Mouse (Mus musculus) liver (tissue): ENCODE measurements around the gene Dennd2a.

Experiments used
- DNase-seq: peaks from one replicate; pipeline ENCODE4 v3.0.0-alpha.2; 2020; ENCODE audit warnings: mixed read lengths

The Dennd2a gene

GRCm38 (mm10) chr6:39557723-39558261, at the start of gene Dennd2a:
Gene Dennd2a, minus strand, starts transcription at chr6:39557867.
- DNase-seq = peak; percentile 72

- no peak for DNase-seq
Observed at GRCm38 (mm10) chr6:39607365-39607764, 49.7 kb upstream of the Dennd2a start.

- DNase-seq = no peak
Observed at GRCm38 (mm10) chr6:39606862-39607261, 49.2 kb upstream of the Dennd2a start.

GRCm38 (mm10) chr6:39606056-39606455, 48.4 kb upstream of the Dennd2a start:
- DNase-seq = no peak

GRCm38 (mm10) chr6:39604565-39604964, 46.9 kb upstream of the Dennd2a start:
- no peak for DNase-seq

- DNase-seq = no peak
Observed at GRCm38 (mm10) chr6:39601828-39602227, 44.2 kb upstream of the Dennd2a start.

- no peak for DNase-seq
Observed at GRCm38 (mm10) chr6:39600851-39601250, 43.2 kb upstream of the Dennd2a start.

- peak; percentile 93 for DNase-seq
Observed at GRCm38 (mm10) chr6:39592401-39593214, 34.9 kb upstream of the Dennd2a start, which contains the start of gene Ndufb2. Gene Ndufb2, plus strand, starts transcription at chr6:39592574.

GRCm38 (mm10) chr6:39591481-39591880, 33.8 kb upstream of the Dennd2a start:
- no peak for DNase-seq

- DNase-seq = no peak
Observed at GRCm38 (mm10) chr6:39585517-39585916, 27.9 kb upstream of the Dennd2a start, which contains the start of gene Gm42420. Gene Gm42420, plus strand, starts transcription at chr6:39585753.

GRCm38 (mm10) chr6:39581087-39581784, 23.6 kb upstream of the Dennd2a start:
- DNase-seq = peak; percentile 73

GRCm38 (mm10) chr6:39580558-39580957, 22.9 kb upstream of the Dennd2a start:
- DNase-seq = no peak

GRCm38 (mm10) chr6:39579552-39579951, 21.9 kb upstream of the Dennd2a start:
- no peak for DNase-seq

- no peak for DNase-seq
Observed at GRCm38 (mm10) chr6:39574951-39575350, 17.3 kb upstream of the Dennd2a start.

GRCm38 (mm10) chr6:39574555-39574869, 16.8 kb upstream of the Dennd2a start:
- no peak for DNase-seq

- DNase-seq = peak; percentile 87
Observed at GRCm38 (mm10) chr6:39573791-39574554, 16.3 kb upstream of the Dennd2a start, which contains the start of gene Adck2. Gene Adck2, plus strand, starts transcription at chr6:39573873.

- DNase-seq = no peak
Observed at GRCm38 (mm10) chr6:39570426-39570825, 12.8 kb upstream of the Dennd2a start.

- DNase-seq = no peak
Observed at GRCm38 (mm10) chr6:39567528-39567927, 9.9 kb upstream of the Dennd2a start.

- peak; percentile 74 for DNase-seq
Observed at GRCm38 (mm10) chr6:39562166-39563015, 4.7 kb upstream of the Dennd2a start.

- no peak for DNase-seq
Observed at GRCm38 (mm10) chr6:39559276-39559939, 1.7 kb upstream of the Dennd2a start.

- no peak for DNase-seq
Observed at GRCm38 (mm10) chr6:39556900-39557659, 587 bp downstream of the Dennd2a start.
